Mouse (Mus musculus) liver, embryonic 14.5 days (tissue): ENCODE measurements around the gene Fzr1.

ENCODE experiments used
- CTCF ChIP-seq: IDR thresholded peaks from 2 replicates; pipeline ENCODE4 v1.5.1; 2016; ENCODE audit warnings: antibody characterized with exemption, low read depth, control low read depth
- EP300 ChIP-seq: IDR thresholded peaks from 2 replicates; pipeline ENCODE4 v1.6.1; 2016; ENCODE audit warnings: antibody characterized with exemption, low read depth

DNA sequence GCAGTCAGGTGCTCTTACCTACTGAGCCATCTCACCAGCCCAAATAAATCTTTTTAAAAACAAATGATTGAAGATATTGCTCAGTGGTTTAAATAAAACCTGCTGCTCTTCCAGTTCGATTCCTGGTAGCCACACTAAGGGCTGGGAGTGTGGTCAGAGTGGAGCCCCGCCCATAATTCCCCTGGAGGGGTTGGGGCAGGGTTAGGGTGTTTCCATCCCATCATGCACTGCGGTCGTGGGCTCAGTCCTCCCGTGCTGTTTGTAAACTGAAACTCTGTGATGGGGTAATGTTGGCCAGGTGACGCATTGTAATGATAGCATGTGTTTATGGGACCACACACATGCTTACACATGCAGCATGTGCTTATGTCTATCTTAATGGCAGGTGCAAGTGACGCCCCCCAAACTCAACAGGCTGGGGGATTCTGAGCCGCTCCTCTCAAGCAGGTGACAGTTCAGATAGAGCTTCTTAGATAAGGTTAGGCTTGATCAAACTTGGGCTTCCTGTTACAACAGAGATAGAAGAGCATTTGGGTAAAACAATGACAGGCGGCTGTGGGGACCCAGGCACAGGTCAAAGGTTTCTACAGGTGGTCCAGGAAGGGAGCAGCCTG, 26.5 kb downstream of the Fzr1 start:
- TF ChIP-seq CTCF (no peak), EP300 (peak; percentile 26; the same call in 1 of the 2 replicates)
